Mouse (Mus musculus) megakaryocyte, embryonic 14.5 days (primary cell): ENCODE measurements around the gene Clint1.

Experiments used
- FLI1 ChIP-seq: IDR thresholded peaks from 2 replicates; pipeline ENCODE4 v1.6.1; 2012; ENCODE audit warnings: low read length, inconsistent platforms, mixed read lengths
- GATA1 ChIP-seq: IDR thresholded peaks from 3 replicates; pipeline ENCODE4 v1.6.1; 2012; ENCODE audit warnings: mixed read lengths, low read length, inconsistent platforms, borderline replicate concordance

- TF ChIP-seq GATA1, result no peak
- no peak for TF ChIP-seq FLI1
Measured at GRCm38 (mm10) chr11:45908070-45908469, 56.2 kb downstream of the Clint1 start.
